Mouse (Mus musculus) thymus, adult 18-20 months (tissue): ENCODE data around the gene Lmnb2.

Source experiments
- DNase-seq, 2 experiments: peaks; one replicate each; pipeline ENCODE4 v3.0.0; 2022; ENCODE audit warnings: mixed read lengths in 2 of 2

Gene Lmnb2

DNA sequence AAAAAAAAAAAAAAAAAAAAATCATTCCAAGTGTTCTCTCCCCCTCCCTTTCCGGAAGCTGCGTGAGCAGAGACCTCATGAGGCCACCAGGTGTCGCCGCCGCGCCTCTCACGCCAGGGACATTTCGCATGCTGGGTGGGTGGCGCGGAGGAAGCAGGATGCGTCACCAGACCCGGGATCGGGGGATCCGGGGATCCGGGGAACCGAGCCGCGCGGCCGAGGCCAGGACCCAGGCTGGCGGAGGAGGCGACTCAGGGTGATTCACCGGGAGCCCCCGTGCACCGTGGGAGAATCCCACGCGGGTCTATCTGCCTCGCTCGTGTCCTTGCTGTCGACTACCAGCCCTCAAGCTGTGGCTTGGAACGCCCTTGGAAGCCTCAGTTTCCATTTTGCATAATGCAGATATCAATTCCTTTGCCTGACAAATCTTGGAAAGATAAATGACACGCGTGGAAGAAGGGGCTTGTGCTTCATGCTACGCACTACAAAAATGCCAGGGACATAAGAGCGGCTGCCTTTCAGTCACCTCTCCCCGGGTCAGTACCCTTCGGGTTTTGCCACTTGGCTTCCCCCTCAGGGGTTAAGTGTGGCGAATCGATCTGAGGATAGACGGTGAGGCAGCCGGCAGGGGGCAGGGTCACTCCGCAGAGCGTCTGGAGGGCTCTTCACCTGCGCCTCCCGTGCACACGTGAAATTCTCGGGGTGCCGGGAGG is 10.7 kb upstream of the Lmnb2 start:
- peak; percentile 81 to 84 for DNase-seq

DNA sequence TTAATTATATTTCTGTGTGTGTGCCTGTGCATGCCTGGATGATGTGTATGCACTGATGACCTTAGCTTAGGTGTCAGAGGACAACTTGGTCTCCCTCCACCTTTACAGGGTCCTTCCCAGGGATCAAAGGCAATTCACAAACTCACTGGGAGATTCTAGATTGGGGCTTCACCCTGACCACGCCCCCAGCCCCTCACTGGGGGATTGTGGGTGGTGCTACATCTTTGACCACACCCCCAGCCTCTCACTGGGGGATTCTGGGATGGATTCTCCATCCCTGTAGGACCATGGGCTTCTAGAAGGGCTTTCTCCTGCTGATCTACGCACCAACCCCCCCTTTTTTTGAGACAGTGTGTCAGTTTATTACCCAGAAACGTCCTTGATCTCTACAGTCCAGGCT is 7.4 kb upstream of the Lmnb2 start:
- DNase-seq, result no peak

DNA sequence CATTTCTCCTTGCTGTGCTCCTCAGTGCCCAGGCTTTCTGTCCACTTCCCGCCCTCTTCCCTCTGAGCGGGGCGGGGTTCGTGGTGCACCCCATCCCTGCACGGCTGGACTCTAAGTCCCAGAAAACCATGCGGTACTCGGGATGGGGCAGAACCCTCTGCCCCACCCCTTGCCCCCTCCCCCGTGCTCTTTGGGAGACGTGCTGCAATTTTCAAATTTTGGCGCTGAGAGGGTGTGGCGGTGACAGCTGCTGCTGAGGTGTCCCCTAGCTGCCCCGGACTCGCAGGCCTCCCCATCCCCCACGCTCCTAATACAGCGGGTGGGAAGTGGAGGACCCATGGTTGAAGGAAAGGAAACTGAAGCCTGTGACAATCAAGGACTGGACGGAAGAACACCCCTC is 3.9 kb upstream of the Lmnb2 start:
- no peak for DNase-seq

DNA sequence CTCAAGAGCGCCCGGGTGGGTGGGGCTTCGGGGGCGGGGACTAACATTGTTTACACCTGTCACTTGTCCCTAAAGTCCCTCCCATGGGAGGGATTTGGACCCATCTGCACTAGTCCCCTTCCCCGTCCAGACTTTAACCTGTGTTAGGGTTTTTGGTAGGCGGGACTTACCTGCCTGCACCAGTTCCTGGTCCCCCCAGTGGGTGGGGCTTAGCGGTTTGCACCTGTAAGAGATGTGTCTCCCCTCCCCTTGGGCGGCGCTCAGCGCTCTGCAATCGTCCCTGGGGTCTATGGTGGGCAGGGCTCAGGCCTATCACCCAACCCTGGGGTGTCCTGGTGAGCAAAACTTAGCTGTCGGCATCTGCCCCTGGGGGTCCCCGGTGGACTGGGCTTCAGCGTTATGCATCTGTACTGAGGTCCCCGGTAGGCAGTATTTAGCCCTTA is 688 bp downstream of the Lmnb2 start:
- no peak for DNase-seq

DNA sequence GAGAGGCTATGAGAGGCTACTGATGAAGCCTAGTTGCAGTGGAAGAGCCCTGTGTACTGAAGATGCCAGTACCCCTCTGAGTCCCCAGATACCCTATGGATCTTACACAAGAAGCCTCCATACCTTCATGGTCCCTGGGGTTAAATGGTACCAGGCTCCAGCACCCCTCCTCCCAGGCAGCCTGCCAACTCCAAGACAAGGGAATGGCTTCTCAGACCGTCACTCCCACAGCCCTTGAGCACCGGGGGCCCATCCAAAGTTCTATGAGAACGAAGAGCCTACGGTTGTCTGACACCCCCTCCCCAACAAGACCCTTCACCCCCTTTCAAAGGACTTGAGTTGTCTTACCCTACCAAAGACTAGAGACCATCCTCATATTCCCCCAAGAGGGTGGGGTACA is 2.3 kb downstream of the Lmnb2 start:
- DNase-seq, result no peak

DNA sequence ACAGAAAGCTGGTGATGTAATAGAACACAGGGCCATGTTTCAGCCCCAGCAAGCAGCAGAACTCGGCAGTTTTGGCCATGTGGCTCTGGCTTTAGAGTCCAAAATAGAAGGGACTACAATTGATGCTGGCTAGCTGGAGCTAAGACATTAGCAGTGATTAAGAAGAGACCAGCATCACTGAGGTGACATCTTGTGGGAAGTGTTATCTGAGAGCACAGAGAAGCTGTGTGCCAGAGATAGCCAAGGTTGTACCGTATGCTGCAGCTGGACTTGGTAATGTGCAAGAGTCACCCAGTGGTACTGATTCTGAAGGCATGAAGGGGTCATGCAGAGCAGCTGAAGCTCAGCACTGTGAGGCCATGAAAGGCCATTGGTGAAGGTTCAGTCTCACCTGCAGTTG is 2.8 kb downstream of the Lmnb2 start:
- DNase-seq, result no peak

DNA sequence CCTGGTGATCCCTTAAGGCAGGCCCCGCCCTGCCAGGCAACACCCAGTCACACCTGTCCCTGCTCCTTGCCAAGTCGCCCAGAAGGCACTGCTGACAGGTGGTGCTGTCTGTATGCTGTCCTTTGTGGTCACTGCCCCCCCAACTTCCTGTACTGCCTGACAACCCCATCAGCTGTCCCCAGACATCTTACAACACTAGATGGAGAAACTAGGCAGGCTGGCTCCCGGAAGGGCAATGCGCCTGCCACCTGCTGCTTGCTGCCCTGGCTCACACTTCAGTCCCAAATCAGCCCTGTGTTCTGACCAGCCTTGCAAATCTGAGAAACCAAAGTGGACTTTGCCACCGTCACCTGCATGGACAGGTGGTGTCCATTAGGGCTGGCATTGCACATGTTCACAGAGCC is 3.8 kb downstream of the Lmnb2 start:
- DNase-seq, result peak in 1 of 2 experiments; percentile 62

DNA sequence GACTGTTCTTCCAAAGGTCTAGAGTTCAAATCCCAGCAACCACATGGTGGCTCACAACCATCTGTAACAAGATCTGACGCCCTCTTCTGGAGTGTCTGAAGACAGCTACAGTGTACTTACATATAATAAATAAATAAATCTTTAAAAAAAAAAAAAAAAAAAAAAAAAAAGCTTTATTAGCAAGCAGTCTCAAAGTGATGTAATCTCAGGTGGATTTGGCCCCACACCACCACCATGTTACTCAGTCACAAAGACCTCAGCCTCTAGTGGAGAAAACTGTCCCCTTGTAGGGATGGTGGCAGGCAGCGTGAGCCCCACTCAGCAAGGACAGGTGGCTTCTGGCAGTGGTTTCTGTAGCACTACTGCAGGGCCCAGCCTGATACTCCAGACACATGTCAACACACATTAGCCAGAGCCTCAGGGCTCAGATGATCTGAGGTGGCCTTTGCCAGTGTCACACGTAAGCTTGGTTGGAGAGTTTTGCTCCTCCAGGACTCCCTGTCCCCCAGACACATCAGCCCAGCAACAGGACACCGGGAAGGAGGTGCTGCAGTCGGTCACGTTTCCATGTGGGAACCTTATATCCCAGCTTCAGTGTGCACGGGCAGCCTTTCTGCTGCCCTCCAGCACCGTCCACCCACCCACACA is 4.6 kb downstream of the Lmnb2 start:
- no peak for DNase-seq

DNA sequence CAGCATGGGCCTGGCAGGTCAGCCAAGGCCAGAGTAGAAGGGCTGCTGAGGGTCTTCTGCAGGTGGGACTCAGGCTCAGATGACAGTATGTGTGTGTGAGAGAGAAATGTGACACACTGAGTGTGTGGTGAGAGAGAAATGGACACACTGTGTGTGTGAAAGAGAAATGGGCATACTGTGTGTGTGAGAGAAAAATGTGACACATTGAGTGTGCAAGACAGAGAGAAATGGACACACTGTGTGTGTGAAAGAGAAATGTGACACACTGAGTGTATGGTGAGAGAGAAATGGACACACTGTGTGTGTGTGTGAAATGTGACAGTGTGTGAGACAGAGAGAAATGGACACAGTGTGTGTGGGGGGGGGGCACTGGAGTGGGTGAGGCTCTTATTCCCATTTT is 6.2 kb downstream of the Lmnb2 start:
- DNase-seq, result no peak

DNA sequence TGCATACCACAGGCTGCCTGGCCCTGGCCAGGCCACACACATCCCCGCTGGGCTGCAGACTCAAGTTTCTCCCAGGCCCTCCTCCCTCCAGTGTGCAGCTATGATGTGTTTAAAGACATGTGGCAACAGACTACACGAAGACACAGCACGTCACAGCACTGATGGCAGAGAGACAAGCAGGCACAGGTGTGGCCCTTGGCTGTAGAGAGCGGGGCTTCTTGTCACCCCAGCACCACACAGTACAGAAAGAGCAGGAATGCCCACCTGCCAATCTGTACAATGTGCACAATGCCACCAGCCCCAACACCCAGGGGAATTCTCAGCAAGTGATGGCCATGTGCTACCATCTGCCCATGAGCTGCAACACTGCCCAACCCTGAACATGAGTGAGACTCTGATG is 6.7 kb downstream of the Lmnb2 start:
- DNase-seq, result no peak

DNA sequence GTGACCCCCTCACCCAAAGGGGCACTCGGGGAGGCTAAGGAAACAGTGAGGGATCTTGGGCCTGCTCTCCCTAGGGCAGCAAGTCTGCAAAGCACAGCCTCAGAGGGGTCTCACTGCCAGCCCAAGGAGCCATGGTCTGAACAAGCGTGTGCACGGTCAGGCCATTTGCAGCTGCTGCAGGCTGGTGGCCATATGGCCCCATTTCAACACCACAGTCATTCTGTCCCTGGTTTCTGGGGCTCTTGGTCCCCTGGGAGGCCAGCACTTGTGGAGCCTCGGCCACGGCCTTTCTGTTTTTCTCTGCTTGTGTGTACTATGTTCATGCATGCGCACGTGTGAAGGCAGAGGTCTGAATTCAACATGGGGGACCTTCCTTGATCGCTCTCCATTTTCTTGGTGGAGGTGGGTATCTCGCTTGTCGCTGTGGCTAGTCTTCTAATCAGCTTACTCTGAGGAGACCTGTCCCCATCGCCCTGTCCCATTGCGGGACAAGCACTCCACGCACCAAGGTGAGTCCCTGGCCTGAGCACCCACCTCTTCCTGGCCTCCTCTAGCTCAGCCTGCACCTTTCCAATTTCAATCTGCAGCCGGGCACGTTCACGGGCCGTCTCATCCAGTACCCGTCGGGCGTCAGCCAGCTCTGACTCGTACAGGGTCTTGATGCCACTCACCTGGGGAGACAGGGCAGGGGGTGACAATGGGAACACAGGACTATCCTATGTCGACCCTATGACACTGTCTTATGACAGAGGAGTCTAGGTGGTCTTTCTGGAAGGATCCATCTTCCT is 8.5 kb downstream of the Lmnb2 start:
- no peak for DNase-seq

DNA sequence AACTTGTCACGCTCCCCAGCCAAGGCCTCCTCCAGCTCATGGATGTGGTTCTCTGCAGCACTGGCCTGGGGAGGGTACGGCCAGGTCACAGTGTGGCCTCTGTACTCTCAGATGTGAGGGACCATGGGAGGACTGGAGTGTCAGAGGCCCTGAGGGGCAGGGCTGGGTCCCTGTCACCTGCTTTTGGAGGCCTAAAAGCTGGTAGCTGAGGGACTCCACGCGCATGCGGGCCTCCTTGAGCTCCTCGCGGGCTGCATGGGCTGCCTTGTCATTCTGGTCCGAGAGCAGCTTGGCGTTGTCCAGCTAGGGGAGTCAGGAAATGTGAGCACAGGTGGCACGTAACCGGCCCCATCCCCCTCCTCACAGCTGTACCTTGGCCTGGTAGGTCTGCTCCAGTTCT is 13.3 kb downstream of the Lmnb2 start:
- no peak for DNase-seq

DNA sequence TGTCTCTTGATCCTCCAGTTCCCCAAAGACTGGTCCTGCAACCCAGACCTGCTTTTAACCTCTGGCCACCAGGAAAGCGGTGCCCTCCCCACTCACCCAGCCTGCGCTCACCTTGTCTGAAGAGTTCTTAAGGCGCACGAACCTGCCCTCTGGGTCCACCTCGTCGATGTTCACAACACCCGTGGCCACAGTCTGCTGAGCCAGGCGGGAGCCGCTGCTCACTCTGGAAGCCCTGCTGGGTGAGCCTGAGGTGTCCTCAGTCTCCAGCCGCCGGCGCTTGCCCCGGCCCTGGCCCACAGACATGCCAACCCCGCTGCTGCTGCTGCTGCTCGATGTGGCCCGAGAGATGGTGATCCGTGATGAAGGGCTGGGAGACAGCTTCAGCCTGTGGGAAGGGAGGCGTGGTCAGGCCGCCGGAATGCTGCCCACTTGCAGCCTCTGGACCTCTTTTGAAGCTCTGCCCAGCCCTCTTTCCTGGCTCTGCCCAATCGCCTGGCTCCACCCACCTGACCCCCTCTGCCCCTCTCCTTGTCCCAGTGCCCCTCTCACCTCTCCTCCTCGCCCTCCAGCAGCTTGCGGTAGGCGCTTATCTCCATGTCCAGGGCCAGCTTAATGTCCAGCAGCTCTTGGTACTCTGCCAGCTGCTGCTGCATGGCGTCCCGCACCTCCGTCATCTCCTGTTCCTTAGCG is 13.9 kb downstream of the Lmnb2 start:
- DNase-seq, result no peak

DNA sequence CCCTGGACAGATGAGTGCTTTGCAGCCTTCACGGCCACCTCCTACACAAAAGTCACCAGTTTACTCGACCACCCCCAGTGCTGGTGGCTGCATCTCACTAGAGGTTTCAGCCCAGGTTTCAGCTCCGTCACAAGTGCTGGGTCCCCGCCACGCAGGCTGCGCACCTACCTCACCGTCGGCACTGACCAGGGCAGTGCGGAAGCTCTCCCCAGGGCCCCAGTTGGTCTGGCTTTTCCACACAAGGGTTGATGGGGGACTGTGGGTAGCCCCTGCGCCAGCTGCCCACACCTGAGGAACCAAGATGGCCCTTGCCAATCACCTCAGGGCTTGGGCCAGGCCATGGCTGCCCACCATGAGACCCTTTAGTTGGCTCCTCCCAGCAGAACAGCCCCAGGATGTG is 14.8 kb downstream of the Lmnb2 start:
- no peak for DNase-seq

DNA sequence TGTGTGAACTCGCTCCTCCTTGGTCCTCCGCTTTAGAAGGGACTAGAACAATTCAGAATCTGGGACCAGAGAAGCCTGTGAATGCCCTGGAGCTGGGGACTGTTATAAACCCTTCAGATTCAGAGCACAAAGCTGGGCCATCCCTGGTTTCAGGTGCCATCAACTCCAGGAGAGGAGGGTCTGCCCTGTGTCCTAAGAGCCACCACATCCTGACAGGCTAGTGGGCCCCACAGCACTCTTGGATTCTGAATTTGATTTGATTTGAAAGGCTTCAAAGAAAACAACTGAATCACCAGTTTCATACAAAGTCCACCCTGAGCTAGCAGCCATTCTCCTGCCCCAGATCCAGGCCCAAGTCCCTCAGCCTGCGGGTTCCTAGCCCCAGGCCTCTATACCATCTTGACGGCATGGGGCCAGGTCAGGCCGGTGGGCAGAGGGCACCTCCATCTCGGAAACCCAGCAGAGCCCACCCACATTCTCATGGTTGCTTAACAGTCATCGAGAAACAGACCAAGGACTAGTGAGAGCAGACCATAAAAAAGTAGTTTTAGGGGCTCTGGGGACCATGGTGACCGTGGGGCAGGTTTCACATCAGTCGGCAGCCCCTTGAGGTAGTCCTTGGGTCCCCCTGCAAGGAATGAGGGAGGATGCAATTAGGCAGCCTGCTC is 15.6 kb downstream of the Lmnb2 start:
- no peak for DNase-seq

DNA sequence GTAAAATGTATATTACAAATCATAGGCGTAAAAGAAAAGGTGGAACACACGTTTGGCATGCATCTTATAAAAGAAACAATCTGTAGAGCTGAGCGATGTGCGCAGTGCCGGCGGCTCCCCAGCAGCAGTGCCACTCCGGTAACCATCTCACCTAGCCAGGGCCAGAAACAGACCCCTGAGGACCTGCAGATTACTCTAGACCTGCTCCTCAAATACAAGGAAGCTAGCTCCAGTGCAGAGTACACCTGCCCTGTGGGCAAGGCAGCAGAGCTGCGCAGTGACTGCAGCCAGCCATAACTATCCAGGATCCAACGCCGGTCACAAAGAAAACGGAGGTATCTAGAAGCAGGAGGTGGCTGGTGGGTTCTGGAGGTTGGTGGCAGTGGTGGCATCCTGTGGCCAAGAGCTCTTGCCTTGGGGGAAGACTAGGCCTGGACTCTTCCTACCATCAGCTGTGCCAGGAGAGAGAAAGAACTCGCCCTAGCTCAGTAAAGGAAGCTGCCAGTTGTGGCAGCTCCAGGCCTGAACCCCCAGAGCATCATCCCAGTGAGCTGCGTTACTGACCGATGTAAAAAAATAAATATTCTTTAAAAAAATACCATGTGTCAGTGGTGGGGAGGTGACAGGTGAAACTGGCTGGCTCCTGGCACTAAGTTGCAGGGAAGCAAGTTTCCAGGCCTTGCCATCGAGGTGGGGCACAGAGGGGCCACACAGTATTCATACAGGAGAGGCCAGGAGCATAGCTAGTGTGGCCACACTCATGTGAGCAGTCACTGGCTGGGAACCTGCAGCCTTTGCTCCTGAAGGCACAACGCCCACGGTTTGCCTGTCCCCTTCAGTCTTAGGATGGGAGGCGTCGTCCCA is 16.4 kb downstream of the Lmnb2 start:
- no peak for DNase-seq

DNA sequence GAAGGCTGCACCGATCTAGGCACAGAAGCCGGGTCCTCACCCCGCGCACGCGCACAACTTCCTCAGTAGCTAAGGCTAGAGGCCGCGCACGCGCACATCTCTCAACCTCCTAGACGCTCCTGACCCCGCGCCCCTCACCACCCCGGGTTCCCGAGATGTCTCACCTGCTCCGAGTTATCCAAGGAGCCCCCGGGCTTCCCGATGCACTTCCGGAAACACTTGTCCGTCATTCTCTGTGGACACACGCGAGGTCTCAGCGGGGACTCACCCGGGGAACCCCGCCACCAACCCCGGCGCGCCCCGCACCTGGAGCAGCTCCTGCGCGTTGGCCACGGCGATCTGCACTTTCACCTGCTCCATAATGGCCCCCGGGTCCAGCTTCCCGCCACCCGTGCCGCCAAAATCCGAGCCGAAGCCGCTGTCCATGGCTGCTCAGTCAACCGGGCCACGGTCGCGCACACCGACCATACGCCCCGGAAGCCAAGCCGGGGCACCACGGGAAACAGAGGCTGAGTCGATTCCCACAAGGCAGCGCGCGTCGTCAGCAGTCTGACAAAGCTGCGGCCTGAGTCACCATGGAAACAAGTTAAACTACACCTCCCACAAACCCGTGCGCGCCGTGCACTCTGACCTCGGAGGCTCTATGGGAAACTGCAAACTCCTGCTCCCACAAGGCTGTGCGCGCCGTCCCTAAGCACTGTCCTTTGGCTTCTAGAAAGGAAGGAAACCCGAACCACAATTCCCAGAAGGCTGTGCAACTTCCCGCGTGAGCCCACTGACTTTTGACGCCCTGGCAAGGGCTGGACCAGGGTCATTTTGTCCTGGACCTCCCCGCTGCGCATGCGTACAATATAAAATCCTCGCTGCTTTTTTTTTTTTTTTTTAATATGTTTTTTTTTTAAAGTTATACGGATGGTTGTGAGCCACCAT is 17.5 kb downstream of the Lmnb2 start, which contains the start of gene Timm13:
TSS of gene Timm13 (minus strand) at position 652 of the 930 bp plus-strand sequence.
- DNase-seq, result peak; percentile 97 to 98

DNA sequence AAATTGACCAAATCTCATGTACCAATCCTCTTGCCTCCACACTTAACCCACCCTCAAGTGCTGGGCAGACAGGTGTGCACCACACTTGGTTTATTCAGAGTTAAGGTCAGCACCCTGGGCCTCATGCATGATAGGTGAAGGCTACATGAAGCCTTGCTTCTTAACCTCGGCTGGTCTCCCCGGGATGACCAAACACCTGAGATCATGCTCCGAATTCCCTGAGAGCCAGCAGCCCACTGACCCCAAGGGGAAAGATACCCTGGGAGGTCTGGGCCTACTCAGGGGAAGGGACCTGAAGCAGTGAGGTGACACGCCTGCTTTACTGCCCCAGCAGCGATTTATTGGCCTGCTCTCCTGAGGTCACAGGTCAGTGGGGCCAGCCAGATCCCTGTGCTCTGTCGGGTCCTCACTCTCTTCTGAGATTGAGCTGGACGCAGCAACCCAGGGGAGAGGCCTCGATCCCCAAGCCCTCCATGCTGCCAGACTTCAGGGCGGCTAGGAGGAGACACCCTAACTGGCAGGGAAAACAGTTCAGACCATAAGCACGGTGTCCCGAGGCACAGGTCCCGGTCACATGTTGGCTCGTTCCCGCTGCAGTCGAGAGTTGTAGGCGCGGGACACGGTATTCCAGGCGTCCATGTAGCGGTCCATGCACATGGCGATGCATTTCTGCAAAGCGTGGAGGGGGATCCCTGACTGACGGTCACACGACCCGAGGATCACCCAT is 18.3 kb downstream of the Lmnb2 start:
- no peak for DNase-seq

DNA sequence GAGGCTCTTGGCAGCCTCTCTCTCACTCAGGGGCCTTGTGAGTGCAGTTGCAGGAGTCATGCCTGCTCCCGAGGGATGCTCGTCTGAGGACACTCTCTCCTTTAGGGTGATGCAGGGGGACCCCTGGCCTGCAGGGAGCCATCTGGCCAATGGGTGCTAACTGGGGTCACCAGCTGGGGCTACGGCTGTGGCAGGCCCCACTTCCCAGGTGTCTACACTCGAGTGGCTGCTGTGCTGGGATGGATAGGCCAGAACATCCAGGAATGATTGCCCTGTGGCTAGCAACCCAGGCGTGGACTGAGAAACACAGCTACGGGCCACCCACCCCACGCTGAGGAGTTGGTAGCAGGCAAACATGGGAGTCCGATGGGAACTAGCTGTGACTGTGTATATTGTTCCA is 19.0 kb downstream of the Lmnb2 start:
- DNase-seq, result no peak
